Mouse (Mus musculus): ENCODE measurements around the gene Anks3. TPM values are rescaled to one million over a fixed set of nuclear protein-coding genes. Genes with fewer than 3 reads are reported as not detected.

Anks3 gene
- polyA plus RNA-seq, 2 experiments, result 10.2 to 16.2 TPM

DNA sequence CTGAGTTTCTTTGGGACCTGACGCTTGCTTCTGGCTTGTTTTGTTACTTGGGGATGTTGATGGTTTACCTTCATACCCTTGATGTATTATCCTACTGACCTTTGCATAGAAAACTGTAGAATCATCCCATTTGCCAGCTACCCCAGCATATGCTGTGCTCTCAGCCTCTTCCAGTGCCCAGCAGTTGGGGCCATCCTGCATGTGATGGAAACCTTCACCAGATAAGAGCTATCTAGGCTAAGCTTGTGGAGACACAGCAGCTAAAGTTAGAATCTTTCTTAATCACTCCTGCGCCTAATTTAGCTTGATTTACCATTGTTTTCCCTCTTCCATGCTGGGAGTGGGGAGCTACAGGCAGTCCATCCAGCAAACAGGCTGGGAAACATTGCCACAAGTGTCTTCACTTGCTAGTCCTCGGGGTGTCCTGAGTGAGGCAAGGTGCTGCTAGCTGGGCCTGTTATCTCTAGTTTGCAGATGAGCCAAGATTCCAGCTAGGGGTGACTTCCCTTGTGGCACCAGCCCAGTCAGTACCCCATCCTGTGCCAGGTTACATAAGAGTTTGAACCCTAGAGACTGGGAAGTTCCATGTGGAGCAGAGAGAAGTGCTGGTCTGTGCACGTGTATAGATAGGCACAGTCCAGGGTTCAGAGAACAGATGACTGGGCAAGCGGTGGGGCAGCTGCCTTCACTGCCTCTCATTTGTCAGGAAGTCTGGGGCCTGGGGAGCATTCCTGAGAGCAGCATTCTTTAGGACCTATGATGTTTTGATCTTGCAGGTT, 67.6 kb downstream of the Anks3 start:
- Histone ChIP-seq H3K27ac (peak overlapping the region; percentile 40), H3K36me3 (replicated peaks; ENCODE audit: control insufficient read depth, insufficient read depth, low read depth) (no peaks in the 10 kb centered on the region), H3K9me3 (ENCODE audit: control insufficient read depth, low read length) (no peaks in the 10 kb centered on the region), H3K4me1 (replicated peaks; ENCODE audit: control insufficient read depth in 2 of 2, insufficient read depth in 2 of 2, low read length in 1 of 2) (peaks cover 19 to 31% of the 10 kb centered on the region in 2 experiments), H3K4me3 (ENCODE audit: insufficient read depth in 1 of 2, low read depth in 2 of 2, low read length in 2 of 2) (no peak overlapping the region), H3K9ac (replicated peaks) (peak overlapping the region; percentile 29; the same call in 1 of the 2 replicates), H3K27me3 (ENCODE audit: control insufficient read depth, insufficient read depth, low read length) (no peaks in the 10 kb centered on the region), H3K4me2 (ENCODE audit: low read depth) (peak overlapping the region; percentile 34)
- WGBS (ENCODE audit: insufficient replicate concordance), result 10% methylated on average over 5 of the region's 5 CpGs
- ATAC-seq (ENCODE audit: insufficient read depth) (peak; percentile 84), DNase-seq (ENCODE audit: low read depth in 3 of 3, low spot score in 3 of 3) (peak in 2 of 3 experiments; percentile 50 to 54)
- TF ChIP-seq EP300 (IDR thresholded peaks at IDR 0.05; ENCODE audit: low read depth) (peak; percentile 73), CTCF (IDR thresholded peaks at IDR 0.05; ENCODE audit: low read depth) (no peak)

DNA sequence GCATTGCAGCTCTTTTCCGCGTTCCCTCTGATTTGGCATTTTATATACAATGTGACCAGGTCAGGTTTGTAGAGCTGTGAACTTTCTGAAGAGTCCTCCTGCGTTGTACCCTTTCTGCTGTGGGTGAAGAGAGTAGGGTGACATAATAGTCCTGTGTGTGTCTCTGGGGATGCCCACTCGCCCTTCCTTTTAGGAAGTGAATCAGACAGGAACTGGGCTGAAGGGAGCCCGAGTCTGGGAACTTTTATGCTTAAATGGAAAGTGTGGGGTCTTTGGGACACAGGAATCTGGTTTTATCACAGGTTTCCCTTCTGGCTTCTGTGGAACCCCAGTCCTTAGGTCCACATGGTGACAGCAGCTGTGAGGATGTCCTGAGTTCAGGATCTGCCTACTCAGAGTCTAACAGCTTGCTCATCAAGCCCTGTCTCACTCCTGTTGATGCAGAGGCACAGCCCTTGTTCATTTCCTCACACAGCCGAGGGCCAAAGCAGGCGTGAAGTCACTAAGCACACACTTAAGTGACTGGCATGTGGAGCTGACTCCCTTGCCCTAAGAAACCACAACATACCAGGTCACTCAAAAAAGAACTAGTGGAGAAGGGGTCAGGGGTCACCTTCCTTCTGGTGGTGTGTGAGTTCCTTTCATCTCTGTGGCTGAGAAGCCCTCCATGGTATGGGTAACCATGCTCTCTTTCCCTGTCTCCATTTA, 69.7 kb downstream of the Anks3 start:
- no peaks in the 10 kb centered on the region for H3K27me3 ChIP-seq (ENCODE audit: control insufficient read depth, insufficient read depth, low read length)
- no peaks in the 10 kb centered on the region for H3K9me3 ChIP-seq (ENCODE audit: control insufficient read depth, low read length)
- TF ChIP-seq EP300 (IDR thresholded peaks at IDR 0.05; ENCODE audit: low read depth), result no peak
- no peak for TF ChIP-seq CTCF (IDR thresholded peaks at IDR 0.05; ENCODE audit: low read depth)
- 62% methylated on average over 7 of the region's 7 CpGs for WGBS (ENCODE audit: insufficient replicate concordance)
- H3K4me3 ChIP-seq (ENCODE audit: insufficient read depth in 1 of 2, low read depth in 2 of 2, low read length in 2 of 2), result no peak overlapping the region
- H3K4me2 ChIP-seq (ENCODE audit: low read depth), result no peak overlapping the region
- no peak for ATAC-seq (ENCODE audit: insufficient read depth)
- H3K27ac ChIP-seq, result no peak overlapping the region
- H3K36me3 ChIP-seq (replicated peaks; ENCODE audit: control insufficient read depth, insufficient read depth, low read depth), result no peaks in the 10 kb centered on the region
- H3K4me1 ChIP-seq (replicated peaks; ENCODE audit: control insufficient read depth in 2 of 2, insufficient read depth in 2 of 2, low read length in 1 of 2), result peaks cover 19 to 38% of the 10 kb centered on the region in 2 experiments
- no peak for DNase-seq (ENCODE audit: low read depth in 3 of 3, low spot score in 3 of 3)
- no peak overlapping the region for H3K9ac ChIP-seq (replicated peaks)

DNA sequence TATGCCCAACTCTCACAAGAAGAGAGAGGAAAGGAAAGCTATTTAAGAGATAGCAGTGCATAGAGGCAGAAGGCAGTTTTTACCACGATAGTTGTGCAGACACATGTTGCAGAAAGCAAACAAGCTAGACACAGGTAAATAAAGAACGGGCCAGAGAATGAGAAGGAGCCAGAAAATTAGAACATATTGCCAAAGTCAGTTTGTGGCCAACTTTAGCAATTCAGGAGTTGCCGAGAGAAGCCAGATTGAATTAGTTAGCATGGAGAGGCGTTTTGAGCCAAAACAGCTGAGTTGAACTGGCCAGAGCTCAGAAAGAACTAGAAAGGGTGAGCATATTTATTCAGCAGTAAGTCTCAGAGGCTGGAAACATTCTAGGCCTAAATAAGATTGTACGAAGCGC, 71.8 kb downstream of the Anks3 start:
- Histone ChIP-seq H3K4me1 (replicated peaks; ENCODE audit: control insufficient read depth in 2 of 2, insufficient read depth in 2 of 2, low read length in 1 of 2) (peaks cover 16 to 42% of the 10 kb centered on the region in 2 experiments), H3K27ac (no peak overlapping the region), H3K36me3 (replicated peaks; ENCODE audit: control insufficient read depth, insufficient read depth, low read depth) (no peaks in the 10 kb centered on the region), H3K4me3 (ENCODE audit: insufficient read depth in 1 of 2, low read depth in 2 of 2, low read length in 2 of 2) (no peak overlapping the region), H3K27me3 (ENCODE audit: control insufficient read depth, insufficient read depth, low read length) (no peaks in the 10 kb centered on the region), H3K4me2 (ENCODE audit: low read depth) (no peak overlapping the region), H3K9ac (replicated peaks) (no peak overlapping the region), H3K9me3 (ENCODE audit: control insufficient read depth, low read length) (no peaks in the 10 kb centered on the region)
- no peak for TF ChIP-seq CTCF (IDR thresholded peaks at IDR 0.05; ENCODE audit: low read depth)
- no peak for TF ChIP-seq EP300 (IDR thresholded peaks at IDR 0.05; ENCODE audit: low read depth)
- 72% methylated on average over 6 of the region's 6 CpGs for WGBS (ENCODE audit: insufficient replicate concordance)
- ATAC-seq (ENCODE audit: insufficient read depth), result no peak
- no peak for DNase-seq (ENCODE audit: low read depth in 3 of 3, low spot score in 3 of 3)

Other genes with a start within 250 kb of the Anks3 start
- gene Nmral1, start 244.8 kb downstream of the Anks3 start, polyA plus RNA-seq (2012; rRNA removed), result 27.0 and 36.6 TPM in 2 replicates
- gene Nmral1, start 244.8 kb downstream of the Anks3 start, polyA plus RNA-seq (2014; fragmentation: Nextera tagmentation; extraction: Ambion mirVana), result 45.2 and 48.2 TPM in 2 replicates
- gene Hmox2, start 237.8 kb downstream of the Anks3 start, polyA plus RNA-seq (2012; rRNA removed), result 13.9 and 20.8 TPM in 2 replicates
- 36.5 and 37.4 TPM in 2 replicates for gene Hmox2, start 237.8 kb downstream of the Anks3 start, polyA plus RNA-seq (2014; fragmentation: Nextera tagmentation; extraction: Ambion mirVana)
- gene Cdip1, start 173.9 kb downstream of the Anks3 start, polyA plus RNA-seq (2012; rRNA removed), result 10.0 and 11.9 TPM in 2 replicates
- 11.3 and 13.3 TPM in 2 replicates for gene Cdip1, start 173.9 kb downstream of the Anks3 start, polyA plus RNA-seq (2014; fragmentation: Nextera tagmentation; extraction: Ambion mirVana)
- gene 4930562C15Rik, start 128.8 kb downstream of the Anks3 start, polyA plus RNA-seq (2012; rRNA removed), result not detected in 2 replicates
- gene 4930562C15Rik, start 128.8 kb downstream of the Anks3 start, polyA plus RNA-seq (2014; fragmentation: Nextera tagmentation; extraction: Ambion mirVana), result not detected in 2 replicates
- gene Ubald1, start 83.9 kb downstream of the Anks3 start, polyA plus RNA-seq (2012; rRNA removed), result 5.4 and 6.7 TPM in 2 replicates
- gene Ubald1, start 83.9 kb downstream of the Anks3 start, polyA plus RNA-seq (2014; fragmentation: Nextera tagmentation; extraction: Ambion mirVana), result 9.0 and 9.5 TPM in 2 replicates
- gene Mgrn1, start 78.0 kb downstream of the Anks3 start, polyA plus RNA-seq (2012; rRNA removed), result 15.7 and 16.3 TPM in 2 replicates
- 17.6 and 18.0 TPM in 2 replicates for gene Mgrn1, start 78.0 kb downstream of the Anks3 start, polyA plus RNA-seq (2014; fragmentation: Nextera tagmentation; extraction: Ambion mirVana)
- 28.8 and 33.0 TPM in 2 replicates for gene Nudt16l1, start 25.4 kb downstream of the Anks3 start, polyA plus RNA-seq (2012; rRNA removed)
- 51.8 and 52.1 TPM in 2 replicates for gene Nudt16l1, start 25.4 kb downstream of the Anks3 start, polyA plus RNA-seq (2014; fragmentation: Nextera tagmentation; extraction: Ambion mirVana)
- gene Sept12, start 33.6 kb upstream of the Anks3 start, polyA plus RNA-seq (2012; rRNA removed), result 0.02 TPM in 1 of 2 replicates, not detected in the other
- not detected in 2 replicates for gene Sept12, start 33.6 kb upstream of the Anks3 start, polyA plus RNA-seq (2014; fragmentation: Nextera tagmentation; extraction: Ambion mirVana)
- gene Smim22, start 43.1 kb upstream of the Anks3 start, polyA plus RNA-seq (2012; rRNA removed), result 9.1 and 9.7 TPM in 2 replicates
- gene Smim22, start 43.1 kb upstream of the Anks3 start, polyA plus RNA-seq (2014; fragmentation: Nextera tagmentation; extraction: Ambion mirVana), result 4.5 and 7.8 TPM in 2 replicates
- gene Rogdi, start 49.3 kb upstream of the Anks3 start, polyA plus RNA-seq (2012; rRNA removed), result 35.8 and 45.7 TPM in 2 replicates
- 39.3 and 42.0 TPM in 2 replicates for gene Rogdi, start 49.3 kb upstream of the Anks3 start, polyA plus RNA-seq (2014; fragmentation: Nextera tagmentation; extraction: Ambion mirVana)
- 23.9 and 26.4 TPM in 2 replicates for gene Glyr1, start 85.7 kb upstream of the Anks3 start, polyA plus RNA-seq (2012; rRNA removed)
- gene Glyr1, start 85.7 kb upstream of the Anks3 start, polyA plus RNA-seq (2014; fragmentation: Nextera tagmentation; extraction: Ambion mirVana), result 21.7 and 26.3 TPM in 2 replicates
- gene Ubn1, start 85.9 kb upstream of the Anks3 start, polyA plus RNA-seq (2012; rRNA removed), result 10.6 and 11.5 TPM in 2 replicates
- gene Ubn1, start 85.9 kb upstream of the Anks3 start, polyA plus RNA-seq (2014; fragmentation: Nextera tagmentation; extraction: Ambion mirVana), result 8.9 and 10.3 TPM in 2 replicates
- gene Ppl, start 168.2 kb upstream of the Anks3 start, polyA plus RNA-seq (2012; rRNA removed), result 0.15 and 0.27 TPM in 2 replicates
- gene Ppl, start 168.2 kb upstream of the Anks3 start, polyA plus RNA-seq (2014; fragmentation: Nextera tagmentation; extraction: Ambion mirVana), result 0.20 and 0.30 TPM in 2 replicates
- gene Sec14l5, start 182.9 kb upstream of the Anks3 start, polyA plus RNA-seq (2012; rRNA removed), result 0.01 TPM in 1 of 2 replicates, not detected in the other
- gene Sec14l5, start 182.9 kb upstream of the Anks3 start, polyA plus RNA-seq (2014; fragmentation: Nextera tagmentation; extraction: Ambion mirVana), result not detected in 2 replicates
- 9.7 and 11.3 TPM in 2 replicates for gene Nagpa, start 239.8 kb upstream of the Anks3 start, polyA plus RNA-seq (2012; rRNA removed)
- gene Nagpa, start 239.8 kb upstream of the Anks3 start, polyA plus RNA-seq (2014; fragmentation: Nextera tagmentation; extraction: Ambion mirVana), result 9.2 and 11.5 TPM in 2 replicates